Mouse (Mus musculus) liver, embryonic 14.5 days (tissue): Measurements from ENCODE around the gene Rpl29.

Source experiments
- CTCF ChIP-seq: IDR thresholded peaks from 2 replicates; pipeline ENCODE4 v1.5.1; 2016; ENCODE audit warnings: antibody characterized with exemption, low read depth, control low read depth
- EP300 ChIP-seq: IDR thresholded peaks from 2 replicates; pipeline ENCODE4 v1.6.1; 2016; ENCODE audit warnings: antibody characterized with exemption, low read depth

DNA sequence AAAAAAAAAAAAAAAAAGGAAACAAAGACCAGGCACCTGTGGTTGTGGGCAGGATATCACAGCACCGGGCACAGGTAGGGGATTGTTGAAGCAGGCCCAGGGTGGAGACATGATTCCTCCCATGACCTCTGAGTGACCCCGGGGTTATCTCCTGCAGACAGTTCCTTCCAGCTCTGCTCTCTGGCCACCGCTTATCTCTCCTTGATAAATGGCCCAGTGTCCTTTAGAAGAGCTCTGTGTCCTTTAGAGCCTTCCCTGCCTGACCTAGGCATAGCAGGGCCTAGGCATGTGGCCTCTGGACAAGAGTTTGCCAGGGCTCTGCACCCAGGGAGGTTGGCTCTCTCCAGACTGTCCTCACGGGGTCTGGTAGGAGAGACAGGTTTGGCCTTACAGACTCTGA lies 31.5 kb upstream of the Rpl29 start:
- TF ChIP-seq CTCF, result no peak
- TF ChIP-seq EP300, result peak; percentile 39
